Mouse (Mus musculus): ENCODE measurements around the gene March9.

DNA sequence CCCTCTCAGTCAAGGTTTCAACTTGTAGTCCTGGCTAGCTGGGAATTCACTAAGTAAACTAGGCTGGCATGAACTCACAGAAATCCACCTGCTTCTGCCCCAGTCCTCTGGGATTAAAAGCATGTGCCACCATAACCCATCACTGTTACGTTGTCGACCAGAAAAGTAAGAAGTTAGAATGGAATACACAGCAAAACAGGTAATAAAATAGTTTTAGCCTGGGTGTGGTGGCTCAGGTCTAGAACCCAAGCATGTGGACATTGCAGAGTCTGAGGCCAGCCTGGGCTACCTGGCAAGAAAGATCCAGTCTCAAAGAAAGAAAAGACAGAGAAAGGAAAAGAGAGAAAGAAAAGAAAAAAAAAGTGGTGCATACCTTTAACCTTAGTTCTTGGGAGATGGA, 1.5 kb upstream of the March9 start:
- TF ChIP-seq GATA1 (IDR thresholded peaks at IDR 0.05; ENCODE audit: borderline replicate concordance, low read length) (no peak), FLI1 (IDR thresholded peaks at IDR 0.05; ENCODE audit: low read length) (no peak)
